Mouse (Mus musculus) urinary bladder, postnatal 0 days (tissue): ENCODE results near the gene Adgrg3. TPM values are rescaled to one million over a fixed set of nuclear protein-coding genes. Genes with fewer than 3 reads are reported as not detected.

ENCODE experiments used
- polyA plus RNA-seq: library from polyadenylated mRNA; unstranded; fragments of >200 nt; fragmentation: Nextera tagmentation; extraction: Ambion mirVana; gene quantifications from 2 replicates; pipeline ENCODE4 v1.2.1, GENCODE M21; 2015

Gene Adgrg3
- polyA plus RNA-seq: 1.0 and 1.5 TPM in 2 replicates

DNA sequence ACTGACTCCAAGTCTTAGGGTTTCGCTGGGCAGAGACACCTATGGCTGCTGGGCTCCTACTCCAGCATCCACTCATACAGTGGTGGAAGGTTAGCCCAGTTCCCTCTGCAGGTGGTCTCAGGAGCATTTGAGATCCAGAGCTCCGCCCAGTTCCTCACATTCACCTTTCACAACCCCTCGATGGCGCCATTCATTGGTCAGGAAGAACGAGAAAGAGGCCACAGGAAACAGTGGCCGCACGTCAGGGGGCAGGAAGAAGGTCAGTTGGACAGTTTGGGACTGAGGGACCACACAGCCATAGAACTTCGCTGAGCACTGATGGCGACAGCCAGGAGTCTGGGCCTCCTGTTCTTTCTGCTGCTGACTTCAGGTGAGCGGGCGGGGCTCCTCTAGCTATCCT lies at the start of gene Adgrg3:
Adgrg3 (plus strand) TSS at position 242 of the 400 bp plus-strand sequence.

DNA sequence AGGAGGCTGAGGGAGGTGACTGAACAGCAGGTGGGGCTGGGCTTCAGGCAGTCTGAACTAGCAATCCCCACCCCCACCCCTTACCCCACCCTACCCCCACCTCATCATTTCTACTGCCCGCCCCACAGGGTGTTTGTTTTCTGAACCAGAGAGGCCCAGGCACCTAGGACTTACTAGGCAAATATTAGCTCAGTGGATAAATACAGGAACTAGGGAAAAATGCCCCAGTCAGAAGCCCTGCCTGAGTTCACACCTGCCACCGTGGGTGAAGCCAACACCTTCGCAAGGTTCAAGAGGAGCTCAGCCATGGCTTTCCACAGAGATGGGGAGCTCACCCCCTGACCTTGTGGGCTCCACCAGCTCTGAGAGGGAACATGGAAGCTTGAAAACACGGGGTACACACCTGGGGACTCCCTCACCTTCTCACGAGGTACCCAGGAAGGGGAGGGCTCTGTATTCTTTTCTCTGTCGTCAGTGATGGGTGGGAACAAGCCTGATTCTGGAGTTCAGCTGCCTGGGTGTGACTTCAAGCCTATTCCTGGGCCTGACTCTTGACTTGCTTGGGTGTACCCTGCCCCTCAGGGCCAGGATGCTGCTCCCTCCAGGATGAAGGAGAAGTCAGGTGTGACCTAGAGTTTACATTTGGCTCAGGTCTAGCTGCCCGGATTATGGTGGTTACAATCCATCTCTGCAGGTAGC lies 42.9 kb upstream of the Adgrg3 start, which contains the start of gene Adgrg1:
Adgrg1 (plus strand) TSS at position 285 of the 699 bp plus-strand sequence.

DNA sequence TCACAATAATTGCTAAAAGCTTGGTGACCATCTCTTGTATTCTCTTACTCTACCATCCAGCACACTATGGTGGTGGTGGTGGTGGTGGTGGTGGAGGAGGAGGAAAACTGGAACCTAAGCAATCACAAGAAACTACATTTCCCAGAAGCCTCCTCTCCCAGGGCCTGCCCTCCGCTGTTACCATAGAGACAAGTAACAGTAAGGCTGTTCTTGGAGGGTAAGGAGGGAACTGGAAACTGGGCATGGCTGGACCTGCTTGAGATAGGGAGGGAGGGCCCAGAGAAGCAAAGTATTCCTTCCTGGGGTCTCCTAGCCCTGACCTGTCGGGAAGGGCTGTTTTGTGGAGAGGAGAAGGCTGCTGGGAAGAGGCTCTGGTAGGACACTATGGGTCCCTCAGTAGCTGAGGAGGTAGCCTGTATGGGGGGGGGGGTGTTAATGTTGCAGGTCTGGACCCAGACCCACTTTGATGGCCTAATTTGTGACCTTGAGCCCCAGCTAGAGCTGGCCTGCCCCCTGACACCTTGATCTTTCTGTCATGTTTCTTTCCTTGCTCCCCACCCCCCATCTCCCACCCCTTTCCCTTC lies 37.5 kb downstream of the Adgrg3 start, which contains the start of gene Drc7:
Drc7 (plus strand) TSS at position 177 of the 584 bp plus-strand sequence.

DNA sequence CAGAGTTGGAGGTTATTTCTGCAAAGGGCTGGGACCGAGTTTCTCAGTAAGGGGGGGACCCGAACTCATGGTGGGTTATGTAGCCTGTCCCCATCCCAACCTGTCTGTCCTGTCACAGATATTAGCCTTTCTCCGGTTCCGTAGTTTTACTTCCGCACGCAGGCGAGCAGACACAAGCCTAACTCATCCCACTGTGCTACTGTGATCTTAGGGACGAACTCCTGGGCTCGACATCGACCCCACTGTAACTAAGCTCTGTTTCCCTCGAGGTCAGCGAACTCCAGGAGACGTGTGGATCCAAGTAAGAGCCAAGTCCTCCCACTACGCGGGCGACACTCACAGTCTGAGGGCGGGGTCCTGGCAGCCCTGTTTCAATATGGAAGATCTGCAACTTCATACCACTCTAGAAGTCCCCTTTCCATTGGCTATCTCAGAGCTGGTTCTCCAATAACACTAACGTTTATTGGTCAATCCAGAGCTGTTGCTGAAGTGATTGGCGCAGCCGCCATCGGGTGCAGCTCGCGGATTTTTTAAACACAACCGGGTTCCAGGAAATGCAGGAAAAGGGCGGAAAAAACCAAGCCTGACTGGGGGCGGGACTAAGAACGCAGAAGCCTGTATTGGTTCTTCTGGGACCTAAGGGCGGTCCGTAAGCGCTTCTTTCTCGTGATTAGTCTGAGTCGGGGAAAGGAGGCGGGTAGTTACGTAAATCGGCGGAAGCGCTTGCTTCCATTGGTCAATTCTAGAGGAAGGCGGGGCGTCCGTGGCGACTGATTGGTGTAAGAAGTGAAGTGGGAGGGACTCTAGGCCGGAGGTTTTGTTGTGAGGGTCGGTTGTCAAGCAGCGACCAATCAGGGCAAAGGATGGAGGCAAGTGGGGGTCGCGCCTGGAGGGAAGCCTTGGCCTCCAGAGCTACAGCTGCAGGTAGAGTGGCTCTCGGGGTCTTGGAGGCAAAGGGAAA lies 63.2 kb downstream of the Adgrg3 start, which contains the start of gene Katnb1:
Katnb1 (plus strand) TSS at position 806 of the 961 bp plus-strand sequence.

Other genes with a start within 250 kb of the Adgrg3 start
- 8.6 and 9.6 TPM in 2 replicates for gene Cx3cl1, start 245.7 kb upstream of the Adgrg3 start, polyA plus RNA-seq
- gene Ccl17, start 207.2 kb upstream of the Adgrg3 start, polyA plus RNA-seq: 0.73 TPM in 1 of 2 replicates, not detected in the other
- gene Coq9, start 179.4 kb upstream of the Adgrg3 start, polyA plus RNA-seq: 50.5 and 54.1 TPM in 2 replicates
- gene Ciapin1, start 179.3 kb upstream of the Adgrg3 start, polyA plus RNA-seq: 54.3 and 61.0 TPM in 2 replicates
- 93.9 and 99.1 TPM in 2 replicates for gene Polr2c, start 160.2 kb upstream of the Adgrg3 start, polyA plus RNA-seq
- 18.9 and 21.5 TPM in 2 replicates for gene Dok4, start 141.4 kb upstream of the Adgrg3 start, polyA plus RNA-seq
- 39.8 and 40.3 TPM in 2 replicates for gene Ccdc102a, start 99.6 kb upstream of the Adgrg3 start, polyA plus RNA-seq
- 0.08 and 0.14 TPM in 2 replicates for gene Adgrg5, start 94.0 kb upstream of the Adgrg3 start, polyA plus RNA-seq
- gene Adgrg1, start 42.9 kb upstream of the Adgrg3 start, polyA plus RNA-seq: 20.0 and 22.6 TPM in 2 replicates
- gene Drc7, start 37.4 kb downstream of the Adgrg3 start, polyA plus RNA-seq: not detected in 2 replicates
- 9.5 and 10.5 TPM in 2 replicates for gene Katnb1, start 63.5 kb downstream of the Adgrg3 start, polyA plus RNA-seq
- 31.9 and 32.3 TPM in 2 replicates for gene Kifc3, start 185.1 kb downstream of the Adgrg3 start, polyA plus RNA-seq